Mouse (Mus musculus) Muller cell, postnatal 12 days (primary cell): Measurements from ENCODE around the gene Gm5431.

Source experiments
- DNase-seq: peaks from one replicate; pipeline ENCODE4 v3.0.0-alpha.2; 2015; ENCODE audit errors: inconsistent ontology term

Gene Gm5431

GRCm38 (mm10) chr11:48838879-48839680 is 62.9 kb downstream of the Gm5431 start:
- DNase-seq = no peak

- DNase-seq = peak; percentile 60
These were observed 63.7 kb downstream of the Gm5431 start for GRCm38 (mm10) chr11:48838181-48838797.
